Mouse (Mus musculus) lung, postnatal 0 days (tissue): ENCODE measurements at regions not wholly inside any gene's neighbourhood (a gene's known extent, or its start where the extent isn't known, plus 50 kb on each side); places are given as distances from the start of the nearest gene placed in this dataset.

Experiments
- CTCF ChIP-seq: IDR thresholded peaks from 2 replicates; pipeline ENCODE4 v1.5.1; 2016; ENCODE audit warnings: antibody characterized with exemption, mild to moderate bottlenecking
- EP300 ChIP-seq: IDR thresholded peaks from 2 replicates; pipeline ENCODE4 v1.6.1; 2016; ENCODE audit warnings: antibody characterized with exemption, mild to moderate bottlenecking, control low read depth

DNA sequence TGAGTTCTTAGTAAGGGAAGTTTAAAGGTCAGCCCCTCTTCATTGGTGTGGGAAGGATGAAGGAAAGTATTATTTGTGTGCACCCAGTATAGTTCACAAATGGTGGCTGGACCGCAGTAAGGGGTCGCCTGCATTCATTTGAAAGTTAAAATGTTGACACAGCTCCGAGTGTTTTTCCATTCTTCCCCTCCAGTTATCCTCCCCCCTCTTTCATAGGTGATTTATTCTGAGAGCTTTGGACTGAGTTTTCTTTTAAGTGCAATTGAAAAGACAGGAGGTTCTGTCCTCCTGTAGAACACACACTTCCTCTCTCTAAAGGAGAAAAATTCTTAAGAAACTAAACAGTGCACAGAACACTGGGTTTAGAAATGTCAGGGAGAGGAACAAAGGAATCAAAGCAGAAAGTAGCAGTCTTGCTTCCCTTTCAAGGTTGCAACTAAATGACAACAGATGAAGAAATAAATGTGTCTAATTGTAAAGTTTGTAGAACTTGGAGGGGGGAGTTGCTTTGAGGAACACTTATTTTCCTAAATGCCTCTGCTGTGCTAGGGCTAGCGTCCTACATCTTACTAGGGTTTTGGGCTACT is 195.8 kb upstream of the Cited2 start:
- no peak for TF ChIP-seq CTCF
- TF ChIP-seq EP300, result no peak
